ENCODE assay signal across 21 mouse cellular contexts in genomic region chr7:100775810-100776209, GRCm38 (mm10).
A peak's percentile ranks its signal among the peaks of the same experiment; 100 is the strongest.
DNase-seq lines count a peak whose midpoint lies in the region; ATAC-seq and TF ChIP-seq lines count a peak whose summit lies in the region.
"Had no signal": no experiment of that assay in that cellular context is flagged by ENCODE, and none has a peak within 500 bp of the region (broad histone marks: within the 10 kb centered on the region; RNA-seq: fewer than 3 reads in every experiment).

No protein-coding gene starts in this region.

- no peaks in the 10 kb centered on the region for H3K27me3 ChIP-seq in intestine, embryonic 15.5 days (replicated peaks)
- no peaks in the 10 kb centered on the region for H3K27me3 ChIP-seq in intestine, embryonic 16.5 days (replicated peaks; ENCODE audit: control insufficient read depth, insufficient read depth, low read length)
- no peaks in the 10 kb centered on the region for H3K27me3 ChIP-seq in intestine, postnatal 0 days (replicated peaks; ENCODE audit: control insufficient read depth, insufficient read depth, low read length)
- H3K27me3 ChIP-seq: CH12.LX, Patski had no signal

- H3K9me3 ChIP-seq in intestine, embryonic 15.5 days = no peaks in the 10 kb centered on the region
- H3K9me3 ChIP-seq in intestine, embryonic 16.5 days (ENCODE audit: control insufficient read depth, low read length) = no peaks in the 10 kb centered on the region
- no peaks in the 10 kb centered on the region for H3K9me3 ChIP-seq in intestine, postnatal 0 days (ENCODE audit: control insufficient read depth)
- H3K9me3 ChIP-seq: G1E had no signal

- no peak for TF ChIP-seq CTCF in intestine, postnatal 0 days (IDR thresholded peaks at IDR 0.05; ENCODE audit: low read depth)

- no peak overlapping the region for H3K9ac ChIP-seq in intestine, embryonic 15.5 days
- H3K9ac ChIP-seq in intestine, embryonic 16.5 days (ENCODE audit: low read depth, low read length) = no peak overlapping the region
- no peak overlapping the region for H3K9ac ChIP-seq in intestine, postnatal 0 days (ENCODE audit: low read depth, low read length)

- no peak overlapping the region for H3K4me3 ChIP-seq in intestine, embryonic 15.5 days (replicated peaks)
- H3K4me3 ChIP-seq in intestine, embryonic 16.5 days (ENCODE audit: low read length) = no peak overlapping the region
- no peak overlapping the region for H3K4me3 ChIP-seq in intestine, postnatal 0 days (ENCODE audit: low read depth, low read length)

- no peak overlapping the region for H3K4me2 ChIP-seq in intestine, embryonic 15.5 days (replicated peaks)
- no peak overlapping the region for H3K4me2 ChIP-seq in intestine, embryonic 16.5 days (ENCODE audit: low read depth, low read length)
- no peak overlapping the region for H3K4me2 ChIP-seq in intestine, postnatal 0 days (replicated peaks; ENCODE audit: low read depth)

- no peak overlapping the region for H3K27ac ChIP-seq in intestine, embryonic 15.5 days
- no peak overlapping the region for H3K27ac ChIP-seq in intestine, embryonic 16.5 days (ENCODE audit: low read length)
- H3K27ac ChIP-seq in intestine, postnatal 0 days (ENCODE audit: low read depth, low read length) = no peak overlapping the region

- H3K36me3 ChIP-seq in intestine, embryonic 15.5 days = no peaks in the 10 kb centered on the region
- H3K36me3 ChIP-seq in intestine, embryonic 16.5 days (ENCODE audit: control insufficient read depth, insufficient read depth, low read length) = no peaks in the 10 kb centered on the region
- H3K36me3 ChIP-seq in intestine, postnatal 0 days (ENCODE audit: control insufficient read depth, insufficient read depth) = no peaks in the 10 kb centered on the region

- WGBS in intestine, embryonic 15.5 days = 52% methylated on average over 1 of the region's 1 CpGs
- 55% methylated on average over 1 of the region's 1 CpGs for WGBS in intestine, embryonic 16.5 days
- WGBS in intestine, postnatal 0 days = 54% methylated on average over 1 of the region's 1 CpGs

- no peak for DNase-seq in thymus, adult 18-20 months
- no peak for DNase-seq in right cerebral cortex, postnatal 14 days
- DNase-seq in thymus, postnatal 14 days = no peak
- DNase-seq: adrenal gland, adult 2 months; adrenal gland, adult 8-10 months; adrenal gland, postnatal 10 days; adrenal gland, postnatal 14 days; adrenal gland, postnatal 25 days; adrenal gland, postnatal 36 days; B cell, adult 2 months; cerebellum, adult 11 months; cerebellum, adult 11-12 months; cerebellum, adult 18-20 months had no signal

- peak; percentile 74; the same call in 1 of the 2 replicates for ATAC-seq in intestine, embryonic 15.5 days
- ATAC-seq in intestine, embryonic 16.5 days = peak; percentile 87
- peak; percentile 63 for ATAC-seq in intestine, postnatal 0 days
- ATAC-seq: activated CD4-positive, CD25-positive, alpha-beta regulatory T cell, adult 4 months; CD4-positive, CD25-positive, alpha-beta regulatory T cell, adult 4 months; Patski had no signal

- H3K4me1 ChIP-seq in intestine, embryonic 15.5 days (replicated peaks) = no peaks in the 10 kb centered on the region
- H3K4me1 ChIP-seq in intestine, embryonic 16.5 days (ENCODE audit: control insufficient read depth, insufficient read depth, low read length) = no peaks in the 10 kb centered on the region
- H3K4me1 ChIP-seq in intestine, postnatal 0 days (replicated peaks; ENCODE audit: control insufficient read depth, insufficient read depth, low read length) = no peaks in the 10 kb centered on the region
